Mouse (Mus musculus): Measurements from ENCODE around the gene Rasgef1b.
A peak's percentile ranks its signal among the peaks of the same experiment; 100 is the strongest.
"Not testable (repeated sequence)": the region's sequence is repeated elsewhere in the genome, so short reads cannot be mapped to it uniquely, and the experiment has no call there.

Rasgef1b gene

DNA sequence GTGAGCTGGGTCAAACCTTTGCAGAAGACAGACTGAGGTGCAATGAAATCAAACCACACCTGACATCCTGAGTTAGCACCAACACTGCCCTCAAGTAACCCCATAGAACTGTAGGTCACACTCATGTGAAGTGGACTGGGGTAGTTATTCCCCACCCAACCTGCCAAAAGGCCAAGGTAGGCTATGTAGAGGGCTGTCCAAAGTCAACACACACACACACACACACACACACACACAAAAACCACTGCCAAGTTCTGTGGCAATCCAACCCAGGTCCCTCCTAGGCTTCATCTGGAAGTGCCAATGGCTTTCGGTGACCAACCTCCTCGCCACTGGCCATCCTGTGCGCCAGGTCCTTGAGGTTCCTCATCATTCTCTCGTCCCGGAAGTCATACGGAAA lies 488.4 kb downstream of the Rasgef1b start:
- no peak for DNase-seq

DNA sequence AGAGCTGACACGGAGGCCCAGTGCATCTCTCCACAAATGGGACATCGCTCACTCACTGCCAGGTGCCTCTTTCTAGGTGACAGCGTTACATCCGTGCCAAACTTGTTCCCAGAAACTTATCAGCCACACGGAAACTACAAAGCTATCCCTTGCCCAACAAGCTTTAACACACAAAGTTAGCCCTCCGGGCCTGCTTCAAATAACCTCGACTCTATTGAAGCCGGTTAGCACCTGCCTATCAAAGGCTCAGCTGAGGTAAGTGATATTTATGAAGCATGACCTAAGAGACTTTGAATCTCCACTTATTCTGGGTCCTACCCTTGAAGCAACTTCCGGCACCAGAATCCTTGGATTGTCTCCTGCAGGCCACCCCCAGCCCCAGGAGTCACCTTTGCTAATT lies 489.2 kb downstream of the Rasgef1b start:
- DNase-seq, result no peak

DNA sequence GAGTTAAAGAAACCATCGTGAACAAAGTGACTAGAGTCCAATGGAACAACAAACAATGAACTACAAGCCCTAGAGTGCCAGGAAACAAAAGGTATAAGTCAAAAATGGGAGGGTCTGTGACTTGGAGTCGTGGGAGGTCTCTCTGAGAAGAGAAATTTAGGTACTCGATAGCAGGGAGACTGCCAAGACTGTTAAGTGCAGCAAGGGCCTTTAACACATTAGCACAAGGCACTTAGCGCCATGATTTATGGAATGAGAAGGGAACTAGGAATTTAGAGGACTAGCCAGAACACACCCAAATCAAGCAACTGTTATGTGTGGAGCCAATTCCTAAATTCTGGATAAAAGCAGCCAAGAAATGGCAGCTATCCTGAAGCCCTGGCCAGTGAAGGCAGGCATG lies 490.7 kb downstream of the Rasgef1b start:
- DNase-seq, result no peak

DNA sequence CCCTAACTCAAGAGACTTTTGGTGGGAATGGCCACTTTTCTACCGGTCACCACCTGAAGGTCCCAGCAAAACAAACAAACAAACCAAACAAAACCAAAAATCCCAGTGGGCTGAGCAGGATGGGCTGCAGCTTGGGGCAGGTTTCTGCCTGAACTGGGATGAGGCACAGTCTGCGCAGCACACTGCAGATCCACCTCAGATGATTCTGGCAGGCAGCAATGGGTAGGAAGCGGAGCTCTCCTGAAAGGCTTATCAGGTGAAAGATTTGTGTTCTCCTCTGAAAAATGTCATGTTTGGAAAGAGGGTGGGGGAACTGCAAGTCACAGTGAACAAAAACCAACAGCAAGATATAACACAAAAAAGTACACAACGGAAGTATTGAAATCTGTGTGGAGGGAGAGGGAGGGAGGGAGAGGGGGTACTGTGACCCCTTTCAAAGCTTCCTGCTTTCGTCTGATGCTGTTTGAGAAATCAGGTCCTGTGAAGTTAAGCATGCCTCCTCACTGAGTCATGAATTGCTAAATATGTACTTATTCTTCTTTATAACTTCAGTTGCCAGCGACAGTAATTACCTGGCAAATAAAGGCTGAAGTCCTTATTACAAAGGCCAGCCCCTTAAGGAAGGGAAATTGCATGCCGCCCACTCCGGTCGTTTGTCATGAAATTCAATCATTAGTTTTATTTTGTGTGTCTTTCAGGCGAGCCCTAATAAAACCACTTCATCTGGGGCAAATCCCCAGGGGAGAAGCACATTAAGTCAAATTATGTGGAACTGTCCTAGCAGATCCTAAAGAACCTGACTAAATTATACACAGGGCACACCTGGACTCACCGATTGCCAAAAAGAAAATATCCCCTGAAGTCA lies 491.7 kb downstream of the Rasgef1b start:
- DNase-seq, result no peak

DNA sequence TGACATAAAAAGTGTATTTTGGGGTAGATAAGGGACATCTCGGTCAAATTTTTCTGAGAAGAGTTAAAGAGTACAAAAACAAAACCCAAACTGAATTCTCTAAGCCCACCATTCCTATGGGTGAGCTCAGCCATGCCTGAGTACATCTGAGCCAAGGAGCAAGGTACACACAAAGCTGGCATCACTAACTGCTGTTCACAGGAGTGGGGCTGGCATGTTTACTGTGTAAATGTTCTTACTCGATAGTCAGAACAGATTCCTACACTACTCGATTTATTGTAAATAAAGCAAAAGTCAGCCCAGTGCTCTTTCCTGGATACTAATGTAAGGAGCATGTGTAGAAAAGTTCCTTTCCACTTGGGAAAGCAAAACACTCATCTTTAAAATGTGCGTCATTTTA lies 492.4 kb downstream of the Rasgef1b start:
- DNase-seq, result no peak

DNA sequence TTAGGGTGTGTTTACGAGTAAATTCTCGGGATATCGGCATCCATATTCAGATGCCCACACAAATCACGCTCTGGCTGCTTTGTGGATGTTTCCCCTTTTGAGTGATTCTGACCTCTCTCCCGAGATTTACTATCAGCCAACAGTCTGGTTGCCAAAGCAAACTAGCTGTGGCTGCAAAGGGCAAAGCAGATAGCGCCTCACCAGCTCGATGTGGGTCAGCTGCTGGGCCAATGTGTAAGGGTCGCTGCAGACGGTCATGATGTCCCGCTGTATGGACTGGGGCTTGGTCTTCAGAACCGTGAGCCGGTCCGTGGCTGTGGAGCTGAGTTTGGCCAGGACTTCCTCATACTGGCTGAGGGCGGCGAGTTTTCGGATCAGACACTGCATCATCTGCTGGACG lies 494.6 kb downstream of the Rasgef1b start:
- no peak for DNase-seq

DNA sequence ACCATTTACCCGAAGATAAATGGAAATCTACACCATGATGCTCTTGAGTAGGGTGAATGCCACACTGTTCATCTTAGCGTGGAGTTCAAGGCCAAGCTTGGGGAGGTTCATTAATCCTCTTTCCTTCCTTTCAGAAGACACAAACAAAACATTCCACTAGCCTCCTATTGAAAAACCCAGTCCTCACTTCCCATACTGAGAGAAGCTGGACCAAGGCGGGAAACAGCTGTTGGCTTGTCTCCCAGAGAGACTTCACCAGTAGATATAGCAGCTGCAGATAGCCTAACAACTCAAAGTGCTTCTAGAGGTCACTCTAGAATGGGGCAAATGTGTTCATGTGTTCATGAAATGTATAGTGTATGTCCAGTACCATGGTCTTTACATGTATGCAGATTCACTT lies 495.7 kb downstream of the Rasgef1b start:
- peak; percentile 44 for DNase-seq

DNA sequence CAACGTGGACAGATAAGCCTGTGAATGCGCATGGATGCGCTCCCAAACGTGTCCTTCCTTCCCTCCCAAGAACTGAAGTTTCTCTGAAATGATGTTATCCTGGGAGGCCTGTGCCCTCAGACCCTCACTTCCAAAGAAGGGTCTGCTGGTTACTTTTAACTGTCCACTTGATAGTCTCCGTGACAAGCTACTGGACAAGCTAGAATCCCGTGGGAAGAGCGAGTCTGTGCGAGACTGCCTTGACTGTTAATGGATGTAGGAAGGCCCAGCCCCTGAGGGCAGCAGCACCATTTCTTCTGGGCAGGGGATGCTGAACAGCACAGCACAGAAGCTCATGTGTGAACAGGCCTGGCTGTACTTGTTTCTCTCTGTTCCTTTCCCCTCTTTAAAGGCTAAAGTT lies 496.5 kb downstream of the Rasgef1b start:
- DNase-seq, result no peak

DNA sequence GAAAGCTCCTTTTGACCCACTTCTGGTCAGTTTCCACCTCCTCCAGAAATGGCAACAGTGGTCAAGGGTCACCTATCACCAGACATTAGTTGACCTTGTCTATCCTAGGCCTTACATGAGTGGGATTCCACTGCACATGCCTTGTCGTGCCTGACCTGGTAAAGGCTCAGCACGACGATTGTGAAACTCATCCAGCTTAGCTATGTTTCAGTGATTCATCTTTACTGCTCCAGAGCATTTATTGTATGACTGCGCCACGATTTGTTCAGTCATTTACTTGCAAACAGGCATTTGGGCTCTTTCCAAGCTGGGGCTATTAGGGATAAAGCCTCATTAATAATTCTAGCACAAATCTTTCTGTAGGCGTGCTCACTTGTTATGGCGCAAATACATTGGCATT lies 498.4 kb downstream of the Rasgef1b start:
- no peak for DNase-seq

DNA sequence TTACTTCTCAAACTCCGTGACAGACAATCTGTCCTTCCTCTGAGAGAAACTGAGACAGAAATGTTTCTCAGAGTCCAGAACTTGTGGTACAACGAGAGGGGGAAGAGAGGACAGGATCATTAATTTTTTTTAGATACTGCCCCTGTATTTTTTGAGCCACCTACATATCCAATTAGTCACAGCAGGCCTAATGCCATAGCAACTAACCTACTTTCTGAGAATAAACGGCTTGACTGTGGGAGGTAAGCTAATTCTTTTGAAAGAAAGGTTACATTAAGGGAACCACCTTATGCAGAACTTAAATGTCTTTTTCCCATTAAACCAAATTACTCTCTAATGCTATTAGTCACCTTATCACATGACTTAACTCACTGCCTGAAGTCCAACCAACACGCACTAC lies 501.5 kb downstream of the Rasgef1b start:
- no peak for DNase-seq

DNA sequence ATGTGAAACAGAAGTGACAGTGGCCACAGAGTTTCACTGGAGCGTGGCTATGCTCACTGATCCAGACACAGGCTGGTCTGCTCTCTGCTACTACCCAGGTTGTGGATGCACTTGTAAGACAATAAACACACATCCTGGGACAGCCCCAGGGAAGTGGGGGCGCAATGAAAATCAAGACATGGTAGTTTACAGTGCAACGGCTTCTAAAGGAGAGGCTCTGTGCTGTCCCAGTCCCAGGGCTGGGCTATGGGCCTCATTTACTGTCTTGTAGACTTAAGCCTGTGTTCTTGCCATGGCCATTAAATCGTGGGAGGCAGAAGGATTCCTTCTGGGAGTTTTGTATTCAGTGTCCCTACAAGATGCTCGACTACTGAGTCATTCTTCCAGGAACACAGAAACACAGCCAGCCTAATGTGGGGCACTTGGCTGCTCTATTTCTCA lies 504.3 kb downstream of the Rasgef1b start:
- no peak for DNase-seq

DNA sequence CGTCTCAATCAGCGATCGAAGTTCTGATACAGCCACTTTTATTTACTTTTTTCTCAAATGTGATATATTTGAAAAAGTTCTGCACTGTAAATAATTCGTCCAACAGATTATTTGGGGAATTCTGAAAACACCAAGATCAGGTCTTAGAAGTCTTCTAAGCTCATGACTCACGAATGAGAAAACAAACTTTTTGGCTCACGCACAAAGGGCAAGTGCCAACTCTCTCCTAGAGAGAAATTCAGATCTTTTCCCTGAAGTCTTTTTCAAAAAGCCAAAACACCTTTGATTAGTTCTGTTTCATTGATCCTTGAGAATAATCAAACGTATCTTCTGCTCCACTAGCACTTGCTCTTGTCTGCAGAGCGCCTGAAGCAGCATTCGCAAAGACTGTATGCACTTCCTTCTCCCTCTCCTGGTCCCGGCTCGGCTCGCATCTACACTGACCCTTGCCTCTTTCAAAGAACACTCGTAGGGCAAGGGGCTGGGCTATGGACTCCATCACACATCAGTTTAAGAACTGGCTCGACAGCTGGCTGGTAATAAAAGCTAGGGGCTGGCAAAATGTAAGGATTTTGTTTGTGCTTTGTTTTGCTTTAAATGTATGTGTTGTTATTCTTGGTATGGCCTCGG lies 504.9 kb downstream of the Rasgef1b start:
- no peak for DNase-seq

DNA sequence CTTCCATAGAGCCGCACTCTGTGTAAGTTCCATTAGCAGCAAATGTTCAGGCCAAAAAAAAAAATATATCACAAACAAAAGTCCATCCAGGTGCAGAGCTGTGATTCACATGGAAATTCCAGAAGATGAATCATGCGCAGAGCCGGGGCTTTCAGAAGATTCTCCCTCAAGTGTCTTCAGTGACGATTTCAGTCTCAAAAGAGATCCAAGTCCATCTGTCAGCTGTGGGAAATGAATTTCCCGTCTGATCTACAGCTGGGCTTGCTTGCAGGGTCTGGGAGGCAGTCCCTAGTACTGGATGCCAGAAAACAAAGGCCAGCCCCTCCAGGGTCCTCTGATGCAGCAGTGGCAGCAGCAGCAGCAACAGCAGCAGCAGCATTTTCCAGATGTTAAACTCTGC lies 510.5 kb downstream of the Rasgef1b start:
- DNase-seq, result no peak

DNA sequence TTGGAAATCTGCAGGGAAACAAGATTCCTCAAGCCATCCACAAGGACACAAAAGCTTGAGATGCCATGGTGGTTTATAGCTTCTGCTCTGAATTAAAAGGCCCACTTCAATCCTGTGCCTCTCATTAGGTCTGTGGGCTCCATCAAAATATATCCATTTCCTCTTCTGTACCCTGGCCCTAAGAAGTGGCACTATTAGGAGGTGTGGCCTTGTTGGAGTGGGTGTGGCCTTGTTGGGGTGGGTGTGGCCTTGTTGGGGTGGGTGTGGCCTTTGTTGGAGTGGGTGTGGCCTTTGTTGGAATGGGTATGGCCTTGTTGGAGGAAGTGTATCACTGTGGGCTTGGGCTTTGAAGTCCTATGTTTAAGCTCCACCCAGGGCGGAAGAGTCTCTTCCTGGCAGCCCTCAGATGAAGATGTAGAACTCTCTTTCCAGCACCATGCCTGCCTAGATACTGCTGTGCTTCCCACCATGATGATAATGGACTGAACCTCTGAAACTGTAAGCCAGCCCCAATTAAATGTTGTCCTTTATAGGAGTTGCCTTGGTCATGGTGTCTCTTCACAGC lies 512.2 kb downstream of the Rasgef1b start:
- not testable (repeated sequence) for DNase-seq

DNA sequence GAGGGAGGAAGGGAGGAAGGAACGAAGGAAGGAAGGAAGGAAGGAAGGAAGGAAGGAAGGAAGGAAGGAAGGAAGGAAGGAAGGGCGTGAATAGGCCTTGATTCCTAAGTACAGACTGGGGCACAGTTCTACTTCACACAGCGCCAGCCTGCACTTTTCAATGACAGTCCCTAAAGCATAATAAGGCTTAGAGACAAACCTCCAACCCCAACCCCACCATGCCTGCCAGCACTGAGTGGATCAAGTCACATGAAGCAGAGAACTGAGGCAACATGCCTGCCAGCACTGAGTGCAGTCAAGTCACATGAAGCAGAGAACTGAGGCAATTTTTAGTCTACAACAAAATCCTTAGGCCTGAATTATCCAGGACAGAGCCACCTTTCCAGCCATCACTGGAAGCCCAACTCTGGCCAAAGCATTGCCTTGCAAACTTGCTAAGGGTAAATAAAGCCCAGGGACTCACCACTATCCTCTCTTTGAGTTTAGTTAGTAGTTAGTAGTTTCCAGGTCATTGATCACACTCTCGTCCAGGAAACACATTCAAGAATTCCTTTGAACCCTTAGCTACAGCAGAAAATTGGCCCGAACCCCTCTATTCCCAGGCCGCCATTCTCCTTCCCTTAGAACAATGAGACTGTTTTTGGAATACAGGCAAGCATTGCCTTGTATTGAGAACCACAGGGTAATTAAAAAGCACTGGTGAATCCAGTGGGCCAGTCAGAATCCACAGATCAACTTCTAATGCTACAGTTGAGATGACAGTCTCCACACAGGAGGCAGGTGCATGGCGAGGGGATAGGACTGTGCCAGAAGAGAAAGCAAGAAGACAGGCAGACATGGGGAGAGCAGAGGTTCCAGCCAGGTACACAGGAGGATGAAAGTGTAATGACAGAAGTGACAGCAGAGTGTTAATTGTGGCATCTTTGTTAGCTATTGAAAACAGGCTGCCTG lies 513.4 kb downstream of the Rasgef1b start:
- DNase-seq, result no peak

DNA sequence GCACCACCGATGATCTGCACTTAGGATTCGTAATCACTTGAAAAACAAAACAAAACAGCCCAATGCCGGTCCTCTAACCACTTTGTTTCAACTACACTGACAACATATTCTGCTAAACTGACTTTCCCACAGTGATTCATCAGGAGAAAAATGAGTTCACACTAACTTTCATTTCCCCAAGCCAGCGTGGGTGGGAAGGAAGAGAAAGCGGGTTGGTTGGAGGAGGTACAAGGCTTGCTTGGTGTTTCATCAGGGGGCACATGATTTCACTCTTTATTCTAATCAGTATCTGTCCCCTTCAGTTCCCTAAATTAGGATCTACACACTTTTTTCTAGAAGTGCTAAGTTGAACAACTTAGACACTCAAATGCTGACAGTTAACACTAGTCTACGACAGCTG lies 514.5 kb downstream of the Rasgef1b start:
- DNase-seq, result no peak

DNA sequence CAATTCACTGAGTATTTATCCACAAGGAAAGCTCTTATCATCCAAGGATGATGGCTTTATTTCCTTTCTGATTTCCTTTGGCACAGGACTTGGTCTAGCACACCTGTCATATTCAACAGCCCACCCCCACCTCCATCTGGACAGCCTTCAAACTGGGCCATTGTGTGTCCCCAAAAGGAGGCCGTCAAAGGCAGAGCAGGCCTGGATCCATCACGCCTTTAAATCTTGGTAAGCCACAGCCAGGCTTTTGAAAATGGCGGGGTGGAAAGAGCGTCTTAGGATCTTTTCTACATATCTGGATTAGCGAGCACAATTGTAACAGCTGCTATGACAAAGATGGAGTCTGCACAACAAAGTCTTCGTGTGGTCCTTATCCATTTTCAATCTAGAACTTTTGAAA lies 515.7 kb downstream of the Rasgef1b start:
- no peak for DNase-seq

DNA sequence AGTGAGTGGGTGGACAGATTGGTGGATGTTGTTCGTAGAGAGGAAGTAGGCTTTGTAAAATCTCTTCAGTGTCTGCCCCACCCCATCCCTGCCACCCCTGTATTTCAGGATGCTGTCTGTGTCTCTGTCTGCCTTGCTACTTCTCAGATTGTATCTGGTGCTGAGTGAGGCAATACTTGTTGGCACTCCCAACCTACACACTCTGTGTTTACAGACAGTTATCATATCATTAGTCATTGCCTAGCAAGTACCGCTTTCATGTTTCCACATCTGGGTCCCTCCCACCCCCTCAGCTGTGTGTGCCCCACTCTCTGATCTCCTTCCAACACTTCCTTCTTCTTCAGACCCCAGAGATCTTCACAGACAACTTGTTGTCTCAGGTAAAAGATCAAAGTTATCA lies 525.4 kb downstream of the Rasgef1b start:
- no peak for DNase-seq

DNA sequence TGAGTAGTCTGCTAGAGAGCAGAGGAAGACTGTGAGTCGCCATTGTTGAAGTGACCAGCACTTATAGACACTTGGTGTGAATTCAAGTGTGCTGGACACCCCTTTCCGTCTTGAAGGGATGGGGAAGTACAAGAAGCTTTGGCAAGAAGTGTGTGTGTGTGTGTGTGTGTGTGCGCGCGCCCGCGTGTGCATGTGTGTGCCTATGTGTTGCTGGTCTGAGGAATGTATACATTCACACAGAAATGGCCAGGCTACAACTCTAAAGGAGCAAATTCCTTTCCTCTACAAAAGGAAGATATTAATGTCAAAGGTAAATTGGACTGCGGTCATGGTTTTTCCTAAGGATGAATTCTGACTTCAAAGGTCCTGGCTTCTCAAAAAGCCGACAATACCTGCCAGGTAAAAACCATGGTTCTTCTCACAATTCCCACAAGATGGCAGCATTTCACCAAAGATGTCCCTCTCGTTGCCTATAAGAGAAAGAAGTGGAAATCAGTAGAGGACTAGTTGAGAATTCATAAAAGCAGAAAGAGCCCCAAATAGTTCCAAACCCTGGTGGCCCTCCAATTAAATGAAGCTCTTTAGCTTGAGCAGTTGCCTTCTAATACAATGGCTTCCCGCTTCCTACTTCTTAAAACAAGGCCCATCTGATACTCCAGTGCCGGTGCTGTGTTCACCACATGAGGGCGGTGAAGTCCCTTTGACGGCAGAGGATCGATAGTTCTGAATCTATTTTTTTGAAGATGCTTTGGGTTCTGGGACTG lies 526.6 kb downstream of the Rasgef1b start:
- peak; percentile 60 for DNase-seq

DNA sequence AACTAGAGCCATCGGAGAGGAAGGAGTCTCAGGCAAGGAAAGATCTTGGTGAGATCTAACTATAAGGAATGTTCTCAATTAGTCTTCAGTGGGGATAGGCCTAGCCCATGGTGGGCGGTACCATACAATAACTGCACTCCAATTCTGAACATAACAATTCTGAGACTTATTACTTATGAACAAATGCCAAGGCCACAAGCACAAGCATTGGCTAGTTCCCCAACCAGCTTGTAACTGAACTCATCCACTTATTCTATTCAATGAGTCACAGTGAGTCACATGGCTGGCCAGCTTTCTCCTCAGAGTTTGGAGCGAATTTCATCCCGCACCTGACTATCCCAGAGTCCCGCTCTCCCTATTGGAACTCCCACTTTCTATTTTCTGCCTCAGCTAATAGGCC lies 533.4 kb downstream of the Rasgef1b start:
- DNase-seq, result no peak

DNA sequence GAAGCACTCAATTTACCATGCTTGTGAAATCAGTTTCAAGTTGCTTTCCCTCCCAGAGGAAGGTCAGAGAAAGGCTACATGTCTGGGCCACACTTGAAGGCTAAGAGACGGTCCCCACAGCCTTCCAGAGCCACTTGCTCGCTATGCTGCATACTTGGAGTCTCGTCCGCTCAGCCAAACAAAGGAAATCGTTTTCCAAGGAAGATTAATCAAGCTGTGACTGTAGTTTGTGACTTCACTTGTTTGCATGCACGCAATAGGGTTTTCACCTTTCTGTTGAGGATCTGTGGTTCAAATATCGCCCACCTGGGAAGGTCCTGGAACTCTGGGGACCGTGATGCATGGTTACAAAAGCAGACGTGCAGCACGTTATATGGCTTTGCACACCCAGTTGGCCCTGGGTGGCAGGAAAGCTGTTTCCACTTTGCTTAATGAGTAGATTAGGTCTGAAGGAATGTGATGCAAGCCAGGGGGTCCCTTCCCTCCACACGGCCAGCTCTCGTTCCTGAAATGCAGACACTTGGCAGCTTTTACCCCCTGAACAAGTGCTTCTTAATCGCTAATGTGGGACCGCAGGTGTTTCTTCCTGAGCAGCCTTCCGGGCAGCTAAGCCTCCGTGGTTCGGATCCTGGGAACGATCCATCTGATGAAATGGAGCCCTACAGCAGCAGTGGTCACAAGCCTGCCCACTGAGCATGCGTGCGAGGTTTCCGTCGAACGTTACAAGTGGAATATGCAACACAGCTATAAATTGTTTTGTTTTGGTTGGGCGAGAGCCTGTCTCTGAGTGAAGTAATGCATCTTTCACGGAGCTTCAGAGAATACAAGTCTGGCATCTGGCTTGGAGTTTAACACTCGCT lies 537.7 kb downstream of the Rasgef1b start:
- peak; percentile 8 for DNase-seq
